Mouse (Mus musculus) CH12.LX (cell line): ENCODE measurements around the gene 1110059E24Rik.

Experiments used
- CTCF ChIP-seq, 2 experiments: IDR thresholded peaks in 1 of 2; conservative IDR thresholded peaks in 1 of 2; 2 replicates each; pipeline ENCODE4 v1.5.1; 2011 to 2012; ENCODE audit warnings: low read depth in 2 of 2, low read length in 2 of 2, improper control_type of control experiment in 1 of 2, inconsistent platforms in 1 of 2, mild to moderate bottlenecking in 1 of 2, moderate library complexity in 1 of 2
- MAFK ChIP-seq: IDR thresholded peaks from 2 replicates; pipeline ENCODE4 v1.6.1; 2011; ENCODE audit warnings: low read length, improper control_type of control experiment; ENCODE audit not compliant: insufficient replicate concordance
- POLR2A ChIP-seq: IDR thresholded peaks from 2 replicates; pipeline ENCODE4 v1.6.1; 2011; ENCODE audit warnings: low read depth, mild to moderate bottlenecking, improper control_type of control experiment, low read length
- TCF12 ChIP-seq: IDR thresholded peaks from 2 replicates; pipeline ENCODE4 v1.6.1; 2014; ENCODE audit warnings: low read depth, mild to moderate bottlenecking, inconsistent platforms, low read length, improper control_type of control experiment
- USF2 ChIP-seq: conservative IDR thresholded peaks from 2 replicates; pipeline ENCODE4 v1.6.1; 2011; ENCODE audit warnings: low read depth, low read length, improper control_type of control experiment

- no peak for TF ChIP-seq MAFK
- TF ChIP-seq POLR2A, result no peak
- TF ChIP-seq USF2, result no peak
- no peak for TF ChIP-seq CTCF (conservative IDR thresholded peaks at IDR 0.05 in 1 of 2, IDR thresholded peaks at IDR 0.05 in 1 of 2; ENCODE audit: low read depth in 2 of 2, low read length in 2 of 2)
- no peak for TF ChIP-seq TCF12
Measured at GRCm38 (mm10) chr19:21660734-21661133, 8.0 kb upstream of the 1110059E24Rik start.
